Mouse (Mus musculus) megakaryocyte, embryonic 14.5 days (primary cell): ENCODE results near the gene Nfkb1.

Experiments
- FLI1 ChIP-seq: IDR thresholded peaks from 2 replicates; pipeline ENCODE4 v1.6.1; 2012; ENCODE audit warnings: low read length, inconsistent platforms, mixed read lengths
- GATA1 ChIP-seq: IDR thresholded peaks from 3 replicates; pipeline ENCODE4 v1.6.1; 2012; ENCODE audit warnings: mixed read lengths, low read length, inconsistent platforms, borderline replicate concordance

- TF ChIP-seq GATA1 (no peak), FLI1 (no peak)
These were observed 128.1 kb downstream of the Nfkb1 start for GRCm38 (mm10) chr3:135563163-135563689.
